Mouse (Mus musculus): ENCODE results near the gene Il6. TPM values are rescaled to one million over a fixed set of nuclear protein-coding genes. Genes with fewer than 3 reads are reported as not detected.
"Not testable (repeated sequence)": the region's sequence is repeated elsewhere in the genome, so short reads cannot be mapped to it uniquely, and the experiment has no call there.

Gene Il6
- polyA plus RNA-seq, 1 experiment: 0.13 TPM

DNA sequence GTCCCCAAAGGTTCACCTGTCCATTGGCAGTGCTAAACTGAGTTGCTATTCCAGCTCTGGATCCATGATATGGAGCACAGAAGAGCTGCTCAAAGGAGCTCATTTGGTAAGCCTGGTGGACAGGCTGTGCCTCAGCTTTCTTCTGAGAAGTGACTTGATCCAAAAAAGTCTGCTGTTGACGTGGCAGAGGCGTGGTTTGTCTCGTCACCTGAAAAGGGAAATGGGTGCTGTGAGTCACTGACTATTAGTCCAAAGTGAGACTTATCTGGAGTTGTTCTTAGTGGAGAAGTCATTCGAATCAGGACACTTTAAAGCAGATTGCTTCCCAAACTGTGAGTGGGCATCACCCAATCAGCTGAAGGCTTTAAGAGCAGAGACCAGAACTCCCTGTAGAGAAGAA is 26.9 kb downstream of the Il6 start:
- H3K27me3 ChIP-seq (ENCODE audit: control insufficient read depth, insufficient read depth, insufficient read length); H3K4me3 ChIP-seq (ENCODE audit: insufficient read depth, poor library complexity, severe bottlenecking); H3K36me3 ChIP-seq (ENCODE audit: control insufficient read depth, insufficient read depth); H3ac ChIP-seq (ENCODE audit: control insufficient read depth, insufficient read length, low read depth); H3K79me2 ChIP-seq (ENCODE audit: control insufficient read depth, insufficient read depth); H3K79me3 ChIP-seq (ENCODE audit: low read depth): not testable (repeated sequence)

DNA sequence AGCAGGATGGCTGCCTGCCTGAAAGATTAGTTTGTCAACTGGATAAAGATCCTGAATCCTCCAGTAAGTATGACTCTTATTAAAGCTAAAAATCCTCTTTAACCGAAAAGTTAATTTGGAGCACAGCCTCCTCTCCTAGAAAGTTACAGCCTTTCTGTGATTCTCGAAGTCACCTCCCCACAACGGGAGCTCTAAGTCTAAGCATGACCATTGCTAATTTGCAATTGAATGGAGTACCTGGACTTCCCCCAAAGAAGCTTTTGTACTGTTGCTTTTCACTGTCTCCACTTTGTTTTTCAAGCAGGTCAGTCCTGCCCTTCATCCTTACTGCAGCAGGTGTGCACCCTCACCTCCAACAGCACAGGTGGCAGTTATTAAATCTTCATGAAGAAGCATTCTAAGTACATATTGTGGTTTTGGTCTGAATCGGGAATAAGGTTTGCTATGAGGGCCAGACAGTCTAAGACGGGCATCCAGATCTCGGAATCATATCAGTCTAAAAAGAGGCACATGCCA is 45.4 kb downstream of the Il6 start:
- no peak for TF ChIP-seq FOSL1 (IDR thresholded peaks at IDR 0.05; ENCODE audit: insufficient read depth, low read length, poor library complexity, severe bottlenecking)
- no peak for TF ChIP-seq MYOG (IDR thresholded peaks at IDR 0.05; ENCODE audit: control insufficient read depth, extremely low read depth, insufficient read length)
- no peak for TF ChIP-seq USF1 (IDR thresholded peaks at IDR 0.05; ENCODE audit: low read depth)
- no peak for TF ChIP-seq MYOD1 (IDR thresholded peaks at IDR 0.05; ENCODE audit: control insufficient read depth, insufficient read length, low read depth)
- no peak for TF ChIP-seq CEBPB (IDR thresholded peaks at IDR 0.05; ENCODE audit: low read depth)
- no peak for TF ChIP-seq MAX (IDR thresholded peaks at IDR 0.05)
- TF ChIP-seq CTCF (IDR thresholded peaks at IDR 0.05; ENCODE audit: control insufficient read depth, insufficient read depth, insufficient read length): no peak
- Histone ChIP-seq H3K79me2 (ENCODE audit: control insufficient read depth, insufficient read depth) (no peaks in the 10 kb centered on the region), H3K27me3 (ENCODE audit: control insufficient read depth, insufficient read depth, insufficient read length) (no peaks in the 10 kb centered on the region)

DNA sequence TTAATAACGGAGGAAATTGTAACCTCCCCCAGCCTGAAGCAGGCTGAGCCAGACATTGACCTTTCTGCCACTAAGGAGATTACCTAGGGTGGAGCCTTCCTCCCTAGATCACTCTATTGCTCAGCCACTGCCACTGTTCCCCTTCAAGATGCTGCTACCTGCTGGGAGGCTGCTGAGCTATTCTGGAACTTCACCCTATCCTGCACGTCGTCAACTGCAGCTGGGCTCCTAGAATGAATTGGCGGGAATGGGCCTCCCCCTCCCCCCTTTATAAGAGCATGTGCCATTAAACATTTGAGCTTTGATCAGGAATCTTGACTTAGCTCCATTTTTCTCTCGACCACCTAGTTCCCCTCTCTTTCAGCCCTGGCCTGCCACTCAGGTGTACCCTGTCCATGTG is 46.7 kb downstream of the Il6 start:
- H3K4me3 ChIP-seq (ENCODE audit: insufficient read depth, poor library complexity, severe bottlenecking); H3K79me2 ChIP-seq (ENCODE audit: control insufficient read depth, insufficient read depth); H3K27me3 ChIP-seq (ENCODE audit: control insufficient read depth, insufficient read depth, insufficient read length); H3K79me3 ChIP-seq (ENCODE audit: low read depth); H3ac ChIP-seq (ENCODE audit: control insufficient read depth, insufficient read length, low read depth): not testable (repeated sequence)
- H3K36me3 ChIP-seq (ENCODE audit: control insufficient read depth, insufficient read depth): peaks cover 58% of the 10 kb centered on the region

More for the DNA sequence above, 45.4 kb downstream of the Il6 start:
- no peaks in the 10 kb centered on the region for H3K79me3 ChIP-seq (ENCODE audit: low read depth)
- no peak overlapping the region for H3K4me3 ChIP-seq (ENCODE audit: insufficient read depth, poor library complexity, severe bottlenecking)
- H3ac ChIP-seq (ENCODE audit: control insufficient read depth, insufficient read length, low read depth): no peak overlapping the region
- peaks cover 45% of the 10 kb centered on the region for H3K36me3 ChIP-seq (ENCODE audit: control insufficient read depth, insufficient read depth)

DNA sequence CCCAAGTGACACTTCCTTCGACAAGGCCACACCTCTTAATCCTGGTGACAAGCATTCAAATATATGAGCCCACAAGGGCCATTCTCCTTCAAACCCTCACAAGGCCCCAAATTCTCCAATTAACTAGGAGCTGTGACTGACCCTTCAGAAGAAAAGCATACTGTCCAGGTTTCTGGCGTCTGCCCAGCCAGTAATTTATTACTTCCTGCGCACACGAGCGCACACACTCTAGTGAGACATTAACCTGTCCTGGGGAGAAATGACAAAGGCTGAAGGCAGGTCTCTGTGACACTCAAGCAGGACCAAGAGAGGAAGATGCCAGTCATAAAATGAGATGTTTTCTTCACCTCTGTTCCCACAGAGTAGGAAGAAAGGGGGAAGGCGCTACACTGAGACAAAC is 54.8 kb downstream of the Il6 start:
- H3K79me3 ChIP-seq (ENCODE audit: low read depth): peaks cover 23% of the 10 kb centered on the region
- no peaks in the 10 kb centered on the region for H3K27me3 ChIP-seq (ENCODE audit: control insufficient read depth, insufficient read depth, insufficient read length)
- no peak for TF ChIP-seq USF1 (IDR thresholded peaks at IDR 0.05; ENCODE audit: low read depth)
- no peak for TF ChIP-seq MYOD1 (IDR thresholded peaks at IDR 0.05; ENCODE audit: control insufficient read depth, insufficient read length, low read depth)
- TF ChIP-seq CTCF (IDR thresholded peaks at IDR 0.05; ENCODE audit: control insufficient read depth, insufficient read depth, insufficient read length): no peak
- no peak for TF ChIP-seq MAX (IDR thresholded peaks at IDR 0.05)
- no peak for TF ChIP-seq MYOG (IDR thresholded peaks at IDR 0.05; ENCODE audit: control insufficient read depth, extremely low read depth, insufficient read length)
- no peak overlapping the region for H3ac ChIP-seq (ENCODE audit: control insufficient read depth, insufficient read length, low read depth)
- H3K79me2 ChIP-seq (ENCODE audit: control insufficient read depth, insufficient read depth): peaks cover 64% of the 10 kb centered on the region
- H3K36me3 ChIP-seq (ENCODE audit: control insufficient read depth, insufficient read depth): peaks cover 90% of the 10 kb centered on the region
- no peak overlapping the region for H3K4me3 ChIP-seq (ENCODE audit: insufficient read depth, poor library complexity, severe bottlenecking)

Other genes with a start within 250 kb of the Il6 start
- 141 TPM for gene Tyms, start 60.5 kb downstream of the Il6 start, polyA plus RNA-seq (2012; fragmentation: generic; extraction: Trizol)
- 0.33 TPM for gene Garem2, start 92.0 kb downstream of the Il6 start, polyA plus RNA-seq (2012; fragmentation: generic; extraction: Trizol)
- 0.14 TPM for gene 3110082J24Rik, start 93.0 kb downstream of the Il6 start, polyA plus RNA-seq (2012; fragmentation: generic; extraction: Trizol)
- 65.9 TPM for gene Hadha, start 142.0 kb downstream of the Il6 start, polyA plus RNA-seq (2012; fragmentation: generic; extraction: Trizol)
- 43.2 TPM for gene Hadhb, start 142.1 kb downstream of the Il6 start, polyA plus RNA-seq (2012; fragmentation: generic; extraction: Trizol)
- gene Adgrf3, start 192.6 kb downstream of the Il6 start, polyA plus RNA-seq (2012; fragmentation: generic; extraction: Trizol): not detected
- 15.0 TPM for gene Selenoi, start 219.5 kb downstream of the Il6 start, polyA plus RNA-seq (2012; fragmentation: generic; extraction: Trizol)

Measured in C2C12 (cell line).